Mouse (Mus musculus) heart, embryonic 16.5 days (tissue): ENCODE data around the gene Atp6v1g2. TPM values are rescaled to one million over a fixed set of nuclear protein-coding genes. Genes with fewer than 3 reads are reported as not detected.

Experiments
- ATAC-seq: fragments of 200-750 bp; cut with Nextera tagmentation; replicated peaks from 2 replicates; pipeline ENCODE4 v1.8.0; 2017; ENCODE audit warnings: moderate number of reproducible peaks; ENCODE audit not compliant: insufficient read depth, low FRiP score; ENCODE audit errors: extremely low read depth
- H3K27ac ChIP-seq: fragments of 300-500 bp; sonication (generic); 2 replicates; pipeline ENCODE4 v1.5.1; 2014; ENCODE audit warnings: mild to moderate bottlenecking, low read length, control low read depth, moderate library complexity
- H3K27me3 ChIP-seq: fragments of 300-500 bp; sonication (generic); 2 replicates; pipeline ENCODE4 v1.6.1; 2014; ENCODE audit warnings: low read length, mixed read lengths; ENCODE audit not compliant: control insufficient read depth, insufficient read depth
- H3K36me3 ChIP-seq: fragments of 300-500 bp; sonication (generic); 2 replicates; pipeline ENCODE4 v1.6.1; 2014; ENCODE audit not compliant: control insufficient read depth, insufficient read depth
- H3K4me1 ChIP-seq: fragments of 300-500 bp; sonication (generic); 2 replicates; pipeline ENCODE4 v1.6.1; 2014; ENCODE audit warnings: low read length, mixed read lengths; ENCODE audit not compliant: control insufficient read depth, insufficient read depth
- H3K4me2 ChIP-seq: fragments of 300-500 bp; sonication (generic); 2 replicates; pipeline ENCODE4 v1.6.1; 2014; ENCODE audit warnings: low read depth, mild to moderate bottlenecking, control low read depth, low read length
- H3K4me3 ChIP-seq: fragments of 300-500 bp; sonication (generic); 2 replicates; pipeline ENCODE4 v1.5.1; 2014; ENCODE audit warnings: mild to moderate bottlenecking, control low read depth, low read length
- H3K9ac ChIP-seq: fragments of 300-500 bp; sonication (generic); 2 replicates; pipeline ENCODE4 v1.6.1; 2014; ENCODE audit warnings: low read length, control low read depth
- H3K9me3 ChIP-seq: fragments of 300-500 bp; sonication (generic); replicated peaks from 2 replicates; pipeline ENCODE4 v1.6.1; 2016; ENCODE audit warnings: low read length; ENCODE audit not compliant: control insufficient read depth
- WGBS: fragments of 180-500 bp; shearing (Covaris S2); extraction: QIAGEN DNeasy Blood & Tissue Kit; methylation state at CpG from one replicate; pipeline ENCODE4 v1.1.7; 2014; 5-methylcytosine and 5-hydroxymethylcytosine counted together
- polyA plus RNA-seq: library from polyadenylated mRNA; unstranded; fragments of >200 nt; fragmentation: Nextera tagmentation; extraction: Ambion mirVana; gene quantifications from 2 replicates; pipeline ENCODE4 v1.2.1, GENCODE M21; 2015

The Atp6v1g2 gene
- polyA plus RNA-seq, 1 experiment from 2014 or later = 10.1 TPM

DNA sequence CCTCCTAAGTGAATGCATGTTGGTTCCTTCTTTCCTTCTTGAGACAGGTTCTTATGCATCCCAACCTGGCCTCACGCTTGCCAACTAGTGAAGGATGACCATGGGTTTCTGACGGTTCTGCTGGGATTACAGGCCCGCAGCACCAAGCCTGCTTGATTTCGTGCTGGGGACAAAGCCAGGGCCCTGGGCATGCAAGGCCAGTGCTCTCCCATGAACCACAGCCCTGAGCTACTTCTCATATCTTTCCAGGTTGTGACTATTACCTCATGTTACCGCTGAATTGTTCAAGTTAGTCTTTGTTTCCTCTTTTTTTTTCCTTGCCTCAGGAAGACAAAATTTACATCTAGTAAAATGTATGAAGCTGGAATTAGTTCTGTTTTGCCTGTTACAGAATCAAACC is 40.5 kb upstream of the Atp6v1g2 start:
- 78% methylated on average over 5 of the region's 5 CpGs for WGBS
- Histone ChIP-seq H3K27me3 (peaks cover 18% of the 10 kb centered on the region), H3K4me1 (peaks cover 10% of the 10 kb centered on the region), H3K27ac (no peak overlapping the region), H3K4me3 (no peak overlapping the region), H3K9ac (no peak overlapping the region), H3K4me2 (no peak overlapping the region), H3K36me3 (no peaks in the 10 kb centered on the region), H3K9me3 (no peaks in the 10 kb centered on the region)
- ATAC-seq = no peak

DNA sequence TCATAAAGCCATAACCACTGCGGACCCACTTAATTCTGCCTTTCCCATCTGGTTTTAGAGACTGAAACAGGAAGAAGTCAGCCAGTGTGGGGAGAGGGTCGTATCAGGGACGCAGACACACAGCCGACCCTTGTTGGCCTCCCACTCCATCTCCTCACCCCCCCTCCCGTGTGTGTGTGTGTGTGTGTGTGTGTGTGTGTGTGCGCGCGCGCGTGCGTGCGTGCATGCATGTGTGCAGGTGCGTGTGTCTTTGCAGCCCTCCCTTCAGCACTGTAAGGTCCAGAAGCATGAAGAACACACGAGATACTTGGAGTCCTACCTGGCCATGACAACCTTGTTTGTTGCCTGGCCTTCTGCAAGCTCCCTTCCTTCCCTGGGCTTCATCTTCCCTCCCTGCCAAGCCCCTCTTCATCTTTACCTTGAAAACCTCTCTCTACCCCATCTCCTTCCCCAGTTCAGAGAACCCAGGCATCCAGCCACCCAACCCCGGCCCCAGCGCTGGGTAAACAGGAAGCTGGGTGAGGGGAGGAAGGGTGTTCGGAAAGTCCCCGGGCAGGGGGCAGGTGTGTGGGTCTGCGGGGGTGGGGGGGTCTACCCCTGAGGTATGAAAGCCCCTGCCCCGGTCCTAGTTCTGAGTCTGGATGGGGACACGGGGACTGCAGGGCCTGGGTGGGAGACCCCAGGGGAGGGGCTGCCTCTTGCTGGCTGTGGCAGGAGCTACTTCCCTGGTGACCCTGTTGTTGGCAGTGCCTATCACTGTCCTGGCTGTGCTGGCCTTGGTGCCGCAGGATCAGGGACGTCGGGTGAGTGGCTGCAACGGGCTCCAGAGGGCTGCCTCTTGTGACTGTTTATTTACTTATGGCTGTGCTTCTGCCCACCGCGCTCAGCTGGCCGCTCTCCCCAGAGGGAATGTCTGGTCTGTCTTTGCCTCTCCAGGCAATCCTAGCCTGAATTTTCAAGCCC is 39.3 kb upstream of the Atp6v1g2 start, which contains the start of gene Ltb:
Ltb (plus strand) TSS at position 559 of the 963 bp plus-strand sequence.
- Histone ChIP-seq H3K27ac (peak within 1 kb of the TSS; percentile 52; the same call in 1 of the 2 replicates), H3K4me1 (peaks cover 10% of the 10 kb centered on the region), H3K36me3 (no peaks in the 10 kb centered on the region), H3K9me3 (no peaks in the 10 kb centered on the region), H3K9ac (peak within 1 kb of the TSS; percentile 70), H3K4me2 (peak within 1 kb of the TSS; percentile 86), H3K27me3 (peaks cover 22% of the 10 kb centered on the region), H3K4me3 (peak within 1 kb of the TSS; percentile 61)
- 0 out of 2 replicates have a peak, but pooled peaks have one; percentile 17 for ATAC-seq
- 44% methylated on average over 28 of the region's 28 CpGs for WGBS

DNA sequence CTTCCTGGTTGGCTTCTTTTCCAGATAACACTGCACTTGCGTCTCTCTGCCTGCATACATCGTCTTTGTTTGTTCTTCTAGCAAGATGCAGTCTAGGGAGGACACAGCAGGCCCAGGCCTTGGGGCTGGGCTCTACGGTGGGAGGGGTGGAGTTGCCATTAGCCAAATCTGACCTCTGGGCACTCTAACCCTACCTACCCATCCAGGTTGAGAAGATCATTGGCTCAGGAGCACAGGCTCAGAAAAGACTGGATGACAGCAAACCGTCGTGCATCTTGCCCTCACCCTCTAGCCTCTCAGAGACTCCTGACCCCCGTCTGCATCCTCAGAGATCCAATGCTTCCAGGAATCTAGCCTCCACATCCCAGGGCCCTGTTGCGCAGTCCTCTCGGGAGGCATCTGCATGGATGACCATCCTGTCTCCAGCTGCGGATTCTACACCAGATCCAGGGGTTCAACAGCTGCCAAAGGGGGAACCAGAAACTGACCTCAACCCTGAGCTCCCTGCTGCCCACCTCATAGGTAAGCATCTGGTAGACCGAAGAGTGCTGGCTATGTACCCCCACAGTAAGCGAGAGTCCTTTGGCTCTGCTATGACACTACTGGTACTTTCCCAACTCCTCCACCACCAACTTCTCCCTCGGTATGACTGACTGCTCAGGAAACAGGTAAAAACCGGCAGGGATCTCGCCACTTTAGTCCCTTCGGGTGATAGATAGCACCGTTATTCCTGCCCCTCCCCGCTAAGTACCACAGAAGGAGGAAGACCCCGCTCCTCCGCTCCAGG is 38.4 kb upstream of the Atp6v1g2 start:
- peak overlapping the region; percentile 25; the same call in 1 of the 2 replicates for H3K27ac ChIP-seq
- H3K9ac ChIP-seq = peak overlapping the region; percentile 70
- peak overlapping the region; percentile 61 for H3K4me3 ChIP-seq
- 32% methylated on average over 19 of the region's 19 CpGs for WGBS
- H3K4me2 ChIP-seq = peak overlapping the region; percentile 86
- H3K9me3 ChIP-seq = no peaks in the 10 kb centered on the region
- peaks cover 23% of the 10 kb centered on the region for H3K27me3 ChIP-seq
- ATAC-seq = no peak
- H3K36me3 ChIP-seq = no peaks in the 10 kb centered on the region
- peaks cover 10% of the 10 kb centered on the region for H3K4me1 ChIP-seq

DNA sequence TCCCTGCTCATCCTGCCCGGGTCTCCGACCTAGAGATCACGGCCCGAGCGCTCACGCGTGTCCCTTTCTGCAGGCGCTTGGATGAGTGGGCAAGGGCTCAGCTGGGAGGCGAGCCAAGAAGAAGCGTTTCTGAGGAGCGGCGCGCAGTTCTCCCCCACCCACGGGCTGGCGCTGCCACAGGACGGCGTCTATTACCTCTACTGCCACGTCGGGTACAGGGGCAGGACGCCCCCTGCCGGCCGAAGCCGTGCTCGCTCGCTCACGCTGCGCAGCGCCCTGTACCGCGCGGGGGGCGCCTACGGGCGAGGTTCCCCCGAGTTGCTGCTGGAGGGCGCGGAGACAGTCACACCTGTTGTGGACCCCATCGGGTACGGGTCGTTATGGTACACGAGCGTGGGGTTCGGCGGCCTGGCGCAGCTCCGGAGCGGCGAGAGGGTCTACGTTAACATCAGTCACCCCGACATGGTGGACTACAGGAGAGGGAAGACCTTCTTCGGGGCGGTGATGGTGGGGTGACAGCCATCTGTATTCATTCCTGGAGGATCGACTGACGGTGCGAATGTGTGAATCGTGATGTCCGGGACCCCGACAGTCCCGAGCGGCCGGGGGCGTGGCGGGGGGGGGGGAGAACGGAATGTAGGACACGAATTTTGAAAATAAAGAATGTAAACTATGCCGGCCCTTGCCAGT is 37.7 kb upstream of the Atp6v1g2 start:
- Histone ChIP-seq H3K9me3 (no peaks in the 10 kb centered on the region), H3K36me3 (no peaks in the 10 kb centered on the region), H3K4me2 (peak overlapping the region; percentile 86), H3K4me3 (peak overlapping the region; percentile 61), H3K27ac (no peak overlapping the region), H3K9ac (peak overlapping the region; percentile 70), H3K4me1 (peaks cover 10% of the 10 kb centered on the region), H3K27me3 (peaks cover 28% of the 10 kb centered on the region)
- ATAC-seq = peak; percentile 80
- 1% methylated on average over 66 of the region's 66 CpGs for WGBS

DNA sequence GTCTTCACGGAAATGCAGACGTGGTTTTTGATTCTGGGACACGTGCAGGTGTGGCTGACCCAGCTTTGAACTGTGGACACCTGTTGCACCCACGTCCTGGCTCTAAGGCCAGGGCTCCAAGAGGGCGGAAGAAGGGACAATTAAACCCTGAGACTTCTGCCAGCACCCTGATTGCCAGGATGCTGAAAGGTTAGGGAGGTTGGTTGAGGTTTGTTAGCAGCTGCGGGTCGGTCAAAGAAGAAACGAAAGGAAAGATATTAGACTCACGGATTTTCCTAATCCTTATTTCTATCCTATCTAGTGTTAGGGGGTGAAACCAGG is 37.2 kb upstream of the Atp6v1g2 start:
- ATAC-seq = no peak
- H3K27me3 ChIP-seq = peaks cover 33% of the 10 kb centered on the region
- peak overlapping the region; percentile 86 for H3K4me2 ChIP-seq
- 26% methylated on average over 9 of the region's 9 CpGs for WGBS
- no peaks in the 10 kb centered on the region for H3K9me3 ChIP-seq
- H3K4me1 ChIP-seq = peaks cover 10% of the 10 kb centered on the region
- no peak overlapping the region for H3K27ac ChIP-seq
- H3K9ac ChIP-seq = peak overlapping the region; percentile 70
- H3K4me3 ChIP-seq = peak overlapping the region; percentile 61
- no peaks in the 10 kb centered on the region for H3K36me3 ChIP-seq

DNA sequence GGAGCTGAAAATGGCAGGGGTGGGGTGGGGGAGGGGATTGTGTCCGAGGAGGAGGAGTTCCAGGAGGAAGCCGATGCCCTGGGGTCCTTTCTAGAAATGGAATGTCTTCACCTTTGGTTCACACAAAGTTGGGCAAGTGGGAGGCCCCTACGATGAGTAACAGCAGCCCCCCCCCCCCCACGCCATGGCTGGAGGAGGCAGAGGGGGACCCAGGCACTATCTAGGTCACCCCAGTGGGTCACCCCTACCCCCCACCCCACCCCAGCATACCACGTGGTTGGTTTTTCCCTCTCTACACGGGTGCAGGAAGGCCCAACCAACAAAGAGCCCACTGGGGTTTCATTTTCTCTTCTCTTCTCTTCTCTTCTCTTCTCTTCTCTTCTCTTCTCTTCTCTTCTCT is 36.3 kb upstream of the Atp6v1g2 start:
- 50% methylated on average over 6 of the region's 6 CpGs for whole genome bisulfite sequencing
- Histone ChIP-seq H3K36me3 (no peaks in the 10 kb centered on the region), H3K4me2 (no peak overlapping the region), H3K9ac (no peak overlapping the region), H3K9me3 (no peaks in the 10 kb centered on the region), H3K27me3 (peaks cover 39% of the 10 kb centered on the region), H3K4me1 (peaks cover 14% of the 10 kb centered on the region), H3K27ac (no peak overlapping the region), H3K4me3 (no peak overlapping the region)
- no peak for ATAC-seq

DNA sequence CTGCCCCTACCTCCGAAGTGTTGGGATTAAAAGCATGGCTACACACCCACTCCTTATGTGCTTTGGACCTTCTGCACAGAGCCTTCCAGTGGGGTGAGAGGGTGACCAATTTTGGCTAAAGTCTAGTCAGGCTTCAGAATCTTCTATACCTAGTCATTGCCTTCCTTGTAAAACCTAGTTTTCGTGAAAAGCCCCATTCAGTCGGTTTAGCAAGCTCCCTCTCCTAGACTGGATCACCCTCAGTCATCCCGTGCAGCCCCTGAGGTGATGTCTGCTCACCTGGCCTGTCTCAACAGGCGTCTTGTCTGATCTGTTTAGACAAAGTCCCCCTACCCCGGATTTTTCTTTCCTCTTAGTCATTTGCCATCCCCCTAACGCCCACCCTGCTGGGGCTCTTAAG is 35.4 kb upstream of the Atp6v1g2 start:
- H3K4me3 ChIP-seq = no peak overlapping the region
- WGBS = 60% methylated on average over 7 of the region's 7 CpGs
- ATAC-seq = no peak
- no peaks in the 10 kb centered on the region for H3K36me3 ChIP-seq
- no peaks in the 10 kb centered on the region for H3K9me3 ChIP-seq
- no peak overlapping the region for H3K4me2 ChIP-seq
- no peak overlapping the region for H3K9ac ChIP-seq
- peaks cover 14% of the 10 kb centered on the region for H3K4me1 ChIP-seq
- peaks cover 42% of the 10 kb centered on the region for H3K27me3 ChIP-seq
- H3K27ac ChIP-seq = no peak overlapping the region

DNA sequence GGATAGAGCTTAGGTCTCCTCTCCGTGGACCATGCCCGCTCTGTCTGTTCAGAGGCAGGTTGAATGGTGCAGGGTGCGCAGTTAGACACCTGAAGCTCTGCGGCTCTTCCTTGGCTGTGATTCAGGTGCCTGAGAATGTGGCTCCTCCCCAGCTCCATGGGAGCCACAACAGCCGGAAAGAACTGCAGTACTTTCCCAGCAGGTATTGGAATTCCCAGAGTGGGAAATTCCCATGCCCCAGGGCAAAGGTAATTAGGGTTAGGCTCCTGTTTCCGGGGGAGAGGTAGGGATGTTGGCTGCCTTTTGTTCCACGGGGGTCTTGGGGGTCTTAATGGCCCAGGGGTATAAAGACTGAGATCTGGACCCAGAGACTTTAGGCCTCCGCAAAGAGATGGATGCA is 34.5 kb upstream of the Atp6v1g2 start:
- 38% methylated on average over 8 of the region's 8 CpGs for whole genome bisulfite sequencing
- no peaks in the 10 kb centered on the region for H3K9me3 ChIP-seq

More for the DNA sequence above, 34.5 kb upstream of the Atp6v1g2 start:
- H3K27ac ChIP-seq = no peak overlapping the region
- H3K4me2 ChIP-seq = no peak overlapping the region
- no peak overlapping the region for H3K4me3 ChIP-seq
- H3K27me3 ChIP-seq = peaks cover 46% of the 10 kb centered on the region
- no peak overlapping the region for H3K9ac ChIP-seq
- H3K36me3 ChIP-seq = no peaks in the 10 kb centered on the region
- H3K4me1 ChIP-seq = peaks cover 14% of the 10 kb centered on the region
- ATAC-seq = no peak
